Mouse (Mus musculus): ENCODE data around the gene Rhbdd3. TPM values are rescaled to one million over a fixed set of nuclear protein-coding genes. Genes with fewer than 3 reads are reported as not detected.

Gene Rhbdd3
- polyA plus RNA-seq, 1 experiment from 2014 or later = 27.0 TPM

- Histone ChIP-seq H3K27me3 (replicated peaks) (peaks cover 64% of the 10 kb centered on the region), H3K4me1 (peaks cover 64% of the 10 kb centered on the region), H3K4me2 (no peak overlapping the region; the same call in 1 of the 2 replicates), H3K27ac (no peak overlapping the region), H3K4me3 (replicated peaks) (0 out of 2 replicates have a peak overlapping the region, but pooled peaks have one; percentile 2), H3K9ac (no peak overlapping the region), H3K36me3 (no peaks in the 10 kb centered on the region), H3K9me3 (no peaks in the 10 kb centered on the region)
- WGBS = 21% methylated on average over 14 of the region's 14 CpGs
- no peak for ATAC-seq (ENCODE audit: insufficient read depth, low FRiP score, low read depth)
These were observed 39.5 kb upstream of the Rhbdd3 start for GRCm38 (mm10) chr11:5059230-5059629.

GRCm38 (mm10) chr11:5059704-5060156, 39.0 kb upstream of the Rhbdd3 start:
- 18% methylated on average over 27 of the region's 27 CpGs for WGBS
- Histone ChIP-seq H3K4me2 (no peak overlapping the region), H3K9ac (no peak overlapping the region), H3K9me3 (no peaks in the 10 kb centered on the region), H3K27me3 (replicated peaks) (peaks cover 64% of the 10 kb centered on the region), H3K27ac (no peak overlapping the region), H3K4me3 (replicated peaks) (no peak overlapping the region), H3K4me1 (peaks cover 68% of the 10 kb centered on the region), H3K36me3 (no peaks in the 10 kb centered on the region)
- no peak for ATAC-seq (ENCODE audit: insufficient read depth, low FRiP score, low read depth)

DNA sequence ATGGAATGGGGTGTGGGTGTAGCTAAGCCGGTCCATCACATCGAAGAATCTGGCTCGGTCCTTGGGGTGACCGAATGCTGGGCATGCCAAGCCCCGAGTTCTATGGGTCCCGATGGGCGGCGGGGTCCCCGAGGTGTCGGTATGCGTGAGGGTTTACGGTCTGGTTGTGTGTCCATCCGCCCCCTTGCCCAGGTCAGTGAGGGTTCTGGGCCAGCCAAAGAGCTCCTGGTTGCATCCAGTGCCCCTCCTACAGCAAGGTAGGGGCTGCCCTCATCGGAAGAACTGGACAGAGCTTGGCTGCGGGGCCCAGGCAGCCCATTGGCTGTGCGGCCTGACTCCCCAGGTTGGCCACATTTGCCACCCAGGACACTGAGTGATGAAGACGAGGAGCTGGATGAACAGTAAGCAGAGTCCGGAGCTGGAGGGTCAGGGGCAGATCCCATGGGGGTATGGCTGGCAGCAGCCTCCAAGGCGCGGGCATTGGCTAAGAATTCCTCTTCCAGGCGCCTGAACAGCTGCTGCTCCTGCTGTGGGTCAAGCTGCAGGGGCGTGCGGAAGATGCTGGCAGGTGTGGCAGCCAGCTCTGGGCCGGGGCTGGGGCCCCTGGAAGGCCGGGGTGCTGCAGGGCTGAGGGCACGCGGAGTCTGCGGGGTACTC, 37.8 kb upstream of the Rhbdd3 start:
- 73% methylated on average over 23 of the region's 28 CpGs for WGBS
- Histone ChIP-seq H3K9me3 (no peaks in the 10 kb centered on the region), H3K9ac (no peak overlapping the region), H3K27ac (no peak overlapping the region), H3K27me3 (replicated peaks) (peaks cover 61% of the 10 kb centered on the region), H3K4me2 (peak overlapping the region; percentile 83), H3K36me3 (no peaks in the 10 kb centered on the region), H3K4me3 (replicated peaks) (peak overlapping the region; percentile 34), H3K4me1 (peaks cover 71% of the 10 kb centered on the region)
- no peak for ATAC-seq (ENCODE audit: insufficient read depth, low FRiP score, low read depth)

- H3K4me3 ChIP-seq (replicated peaks) = peak overlapping the region; percentile 34
- peaks cover 64% of the 10 kb centered on the region for H3K4me1 ChIP-seq
- H3K4me2 ChIP-seq = peak overlapping the region; percentile 83
- peaks cover 55% of the 10 kb centered on the region for H3K27me3 ChIP-seq (replicated peaks)
- no peaks in the 10 kb centered on the region for H3K36me3 ChIP-seq
- no peak overlapping the region for H3K27ac ChIP-seq
- H3K9ac ChIP-seq = 0 out of 2 replicates have a peak overlapping the region, but pooled peaks have one; percentile 11
- WGBS = 4% methylated on average over 61 of the region's 62 CpGs
- H3K9me3 ChIP-seq = no peaks in the 10 kb centered on the region
- ATAC-seq (ENCODE audit: insufficient read depth, low FRiP score, low read depth) = peak; percentile 65
These were observed 37.1 kb upstream of the Rhbdd3 start for GRCm38 (mm10) chr11:5061413-5062139.

DNA sequence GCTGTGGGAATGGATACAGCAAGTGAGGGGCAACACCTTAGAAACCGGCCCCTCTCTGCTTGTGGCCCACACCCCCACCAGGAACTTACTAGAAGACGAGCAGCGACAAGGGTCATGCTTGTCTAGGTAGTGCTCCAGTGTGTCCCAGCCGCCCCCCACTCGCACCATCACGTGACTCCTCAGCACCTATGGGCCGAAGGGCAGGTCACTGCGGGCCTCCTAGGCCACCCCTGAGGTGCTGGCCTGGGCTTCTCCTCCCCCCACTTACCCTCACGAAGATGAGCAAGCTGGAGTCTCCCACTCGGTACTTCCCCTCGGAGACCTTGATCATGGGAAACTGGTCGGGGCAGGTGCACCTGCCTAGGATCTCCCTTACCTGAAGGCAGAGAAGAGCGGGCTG, 36.4 kb upstream of the Rhbdd3 start:
- 25% methylated on average over 13 of the region's 13 CpGs for WGBS
- Histone ChIP-seq H3K9ac (no peak overlapping the region), H3K9me3 (no peaks in the 10 kb centered on the region), H3K4me1 (peaks cover 61% of the 10 kb centered on the region), H3K27ac (no peak overlapping the region), H3K27me3 (replicated peaks) (peaks cover 48% of the 10 kb centered on the region), H3K4me2 (peak overlapping the region; percentile 83), H3K36me3 (no peaks in the 10 kb centered on the region), H3K4me3 (replicated peaks) (peak overlapping the region; percentile 34)
- no peak for ATAC-seq (ENCODE audit: insufficient read depth, low FRiP score, low read depth)

DNA sequence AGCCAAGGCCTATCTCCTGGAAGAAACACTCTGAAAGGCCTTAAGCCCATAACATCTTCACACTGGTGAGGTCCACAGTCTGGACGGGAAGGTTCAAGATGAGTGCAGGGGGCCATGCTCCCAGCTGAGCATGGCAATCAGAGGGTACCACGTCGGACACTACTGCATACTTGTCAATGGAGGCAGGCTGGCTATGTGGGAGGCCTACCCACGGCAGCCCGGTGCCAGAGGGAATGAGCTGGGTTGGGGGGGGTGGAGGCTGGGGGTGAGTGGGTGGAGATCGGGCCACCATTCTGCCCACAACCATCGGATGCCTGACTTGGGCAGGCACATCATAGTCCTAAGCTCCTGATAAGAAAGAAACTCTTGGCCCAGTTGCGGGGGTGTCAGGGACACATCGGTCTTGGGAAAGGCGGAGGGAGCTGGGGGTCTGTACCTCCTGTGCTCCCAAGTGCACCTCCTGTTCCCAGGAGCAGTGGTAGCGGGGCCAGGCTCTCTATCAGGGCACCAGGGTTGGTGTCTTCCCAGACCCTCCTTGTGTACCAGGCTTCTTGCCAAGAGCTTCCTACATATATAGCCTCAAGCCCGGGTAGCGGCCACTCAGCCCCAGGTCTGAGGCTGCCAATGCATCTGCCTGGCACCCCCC, 35.7 kb upstream of the Rhbdd3 start:
- no peak for ATAC-seq (ENCODE audit: insufficient read depth, low FRiP score, low read depth)
- no peaks in the 10 kb centered on the region for H3K36me3 ChIP-seq
- H3K4me1 ChIP-seq = peaks cover 54% of the 10 kb centered on the region
- 68% methylated on average over 13 of the region's 13 CpGs for WGBS
- H3K4me3 ChIP-seq (replicated peaks) = peak overlapping the region; percentile 34; the same call in 1 of the 2 replicates
- H3K9me3 ChIP-seq = no peaks in the 10 kb centered on the region
- peak overlapping the region; percentile 83 for H3K4me2 ChIP-seq
- no peak overlapping the region for H3K27ac ChIP-seq
- H3K9ac ChIP-seq = no peak overlapping the region
- peaks cover 41% of the 10 kb centered on the region for H3K27me3 ChIP-seq (replicated peaks)

- peaks cover 49% of the 10 kb centered on the region for H3K4me1 ChIP-seq
- no peak overlapping the region for H3K27ac ChIP-seq
- H3K4me2 ChIP-seq = peak overlapping the region; percentile 98
- H3K27me3 ChIP-seq (replicated peaks) = peaks cover 35% of the 10 kb centered on the region
- H3K4me3 ChIP-seq (replicated peaks) = peak overlapping the region; percentile 87
- no peaks in the 10 kb centered on the region for H3K9me3 ChIP-seq
- H3K9ac ChIP-seq = no peak overlapping the region; the same call in 1 of the 2 replicates
- H3K36me3 ChIP-seq = peaks cover 7% of the 10 kb centered on the region
- 60% methylated on average over 31 of the region's 31 CpGs for WGBS
- no peak for ATAC-seq (ENCODE audit: insufficient read depth, low FRiP score, low read depth)
These were observed 35.0 kb upstream of the Rhbdd3 start for GRCm38 (mm10) chr11:5063561-5064281.

GRCm38 (mm10) chr11:5064282-5065055, 34.3 kb upstream of the Rhbdd3 start:
- Histone ChIP-seq H3K4me1 (peaks cover 45% of the 10 kb centered on the region), H3K9me3 (no peaks in the 10 kb centered on the region), H3K9ac (peak overlapping the region; percentile 77), H3K4me3 (replicated peaks) (peak overlapping the region; percentile 87), H3K27ac (0 out of 2 replicates have a peak overlapping the region, but pooled peaks have one; percentile 26), H3K4me2 (peak overlapping the region; percentile 98), H3K27me3 (replicated peaks) (peaks cover 28% of the 10 kb centered on the region), H3K36me3 (peaks cover 15% of the 10 kb centered on the region)
- ATAC-seq (ENCODE audit: insufficient read depth, low FRiP score, low read depth) = no peak
- WGBS = 15% methylated on average over 38 of the region's 38 CpGs

- H3K27ac ChIP-seq = peak within 1 kb of the TSS; percentile 63; the same call in 1 of the 2 replicates
- no peaks in the 10 kb centered on the region for H3K9me3 ChIP-seq
- H3K27me3 ChIP-seq (replicated peaks) = peaks cover 20% of the 10 kb centered on the region
- peak; percentile 74 for ATAC-seq (ENCODE audit: insufficient read depth, low FRiP score, low read depth)
- H3K4me2 ChIP-seq = peak within 1 kb of the TSS; percentile 98
- peak within 1 kb of the TSS; percentile 87 for H3K4me3 ChIP-seq (replicated peaks)
- peaks cover 42% of the 10 kb centered on the region for H3K4me1 ChIP-seq
- H3K36me3 ChIP-seq = peaks cover 19% of the 10 kb centered on the region
- under 1% methylated on average over 50 of the region's 50 CpGs for WGBS
- peak within 1 kb of the TSS; percentile 77 for H3K9ac ChIP-seq
These were observed 33.5 kb upstream of the Rhbdd3 start, which contains the start of gene Gas2l1 for GRCm38 (mm10) chr11:5065056-5065821. Gas2l1 (minus strand) TSS chr11:5065327.

GRCm38 (mm10) chr11:5067063-5067462, 31.7 kb upstream of the Rhbdd3 start:
- no peaks in the 10 kb centered on the region for H3K9me3 ChIP-seq
- no peak overlapping the region for H3K4me3 ChIP-seq (replicated peaks)
- no peak overlapping the region for H3K4me2 ChIP-seq
- ATAC-seq (ENCODE audit: insufficient read depth, low FRiP score, low read depth) = no peak
- H3K36me3 ChIP-seq = peaks cover 34% of the 10 kb centered on the region
- H3K4me1 ChIP-seq = peaks cover 29% of the 10 kb centered on the region
- no peak overlapping the region for H3K27ac ChIP-seq
- H3K27me3 ChIP-seq (replicated peaks) = 0 out of 2 replicates have a peak, but pooled peaks cover 7% of the 10 kb centered on the region
- H3K9ac ChIP-seq = no peak overlapping the region

All from stomach, embryonic 15.5 days (tissue).